Mouse (Mus musculus) frontal cortex, postnatal 14 days (tissue): ENCODE data around the gene Lig1.

Experiments
- DNase-seq, 2 experiments: peaks; one replicate each; pipeline ENCODE4 v3.0.0; 2022; ENCODE audit warnings: low spot score in 2 of 2

Lig1 gene

DNA sequence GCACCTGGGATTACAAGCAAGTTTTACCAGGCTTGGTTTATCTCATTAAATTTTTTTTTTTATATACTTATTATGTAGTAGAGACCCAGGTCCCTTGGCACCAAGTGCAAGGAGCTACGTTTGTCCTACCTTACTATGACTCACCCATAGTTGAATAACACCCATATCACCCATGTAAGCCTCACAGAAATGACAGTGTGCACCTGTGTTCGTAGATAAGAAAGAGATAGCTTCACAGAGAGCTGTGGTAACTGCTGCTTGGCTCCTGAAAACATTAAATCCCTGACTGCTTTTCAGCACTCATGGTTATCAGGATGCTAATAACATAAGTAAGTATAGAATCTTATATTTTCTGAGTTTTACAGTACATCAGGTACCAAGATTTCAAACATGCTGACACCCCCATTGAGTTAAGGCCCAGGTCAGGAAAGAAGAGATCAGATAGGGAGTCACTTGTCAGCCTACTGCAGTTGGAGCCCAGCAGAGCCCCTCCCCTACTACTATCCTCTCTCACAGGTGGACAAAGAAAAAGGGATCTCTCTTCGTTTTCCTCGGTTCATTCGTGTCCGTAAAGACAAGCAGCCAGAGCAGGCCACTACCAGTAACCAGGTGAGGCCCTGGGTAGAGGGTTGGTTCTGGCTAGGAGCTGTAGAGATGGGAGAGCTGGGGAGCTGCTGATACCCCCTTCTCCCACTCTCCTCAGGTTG, 33.6 kb downstream of the Lig1 start:
- DNase-seq: no peak

DNA sequence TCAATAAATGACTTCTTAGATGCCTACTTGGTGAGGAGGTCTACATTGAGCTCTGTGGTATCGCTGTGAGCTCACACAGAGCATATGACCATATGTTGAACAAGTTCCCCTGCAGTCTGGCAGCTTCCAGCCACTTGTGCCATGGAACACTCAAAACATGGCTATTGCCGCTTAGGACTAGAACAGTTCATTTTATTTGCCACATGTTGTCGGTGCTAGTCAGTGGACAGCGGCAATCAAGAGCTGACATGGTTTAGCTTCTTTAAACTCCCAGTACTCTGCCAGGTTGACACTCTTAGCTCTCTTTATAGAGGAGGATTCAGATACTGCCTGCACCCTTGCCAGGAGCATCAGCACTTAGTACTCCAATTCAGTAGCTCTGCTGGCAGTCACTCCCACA, 34.3 kb downstream of the Lig1 start:
- no peak for DNase-seq

DNA sequence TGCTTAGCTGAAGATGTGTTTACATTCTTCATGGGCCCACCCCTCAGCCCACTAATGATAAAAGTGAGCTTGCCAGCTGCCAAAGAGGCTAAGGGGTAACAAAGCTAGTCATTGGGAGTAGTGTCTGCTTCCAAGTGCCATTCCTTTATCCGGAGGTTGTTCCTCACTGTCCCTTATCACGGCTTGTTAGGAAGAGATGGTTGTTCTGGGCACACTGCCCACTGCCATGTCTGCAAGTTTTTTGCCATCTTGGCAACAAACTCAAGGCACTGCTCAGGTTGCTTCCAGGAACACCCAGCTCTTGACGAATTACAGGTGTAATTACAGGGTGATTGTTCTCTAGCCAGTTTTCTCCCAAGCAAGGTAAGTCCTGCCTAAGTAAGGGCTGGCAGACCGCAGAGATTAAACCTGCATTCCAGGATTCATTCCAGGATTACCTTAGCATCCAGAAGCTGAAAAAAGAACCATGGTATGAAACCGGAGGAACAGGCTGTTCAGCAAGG, 37.1 kb downstream of the Lig1 start:
- no peak for DNase-seq

DNA sequence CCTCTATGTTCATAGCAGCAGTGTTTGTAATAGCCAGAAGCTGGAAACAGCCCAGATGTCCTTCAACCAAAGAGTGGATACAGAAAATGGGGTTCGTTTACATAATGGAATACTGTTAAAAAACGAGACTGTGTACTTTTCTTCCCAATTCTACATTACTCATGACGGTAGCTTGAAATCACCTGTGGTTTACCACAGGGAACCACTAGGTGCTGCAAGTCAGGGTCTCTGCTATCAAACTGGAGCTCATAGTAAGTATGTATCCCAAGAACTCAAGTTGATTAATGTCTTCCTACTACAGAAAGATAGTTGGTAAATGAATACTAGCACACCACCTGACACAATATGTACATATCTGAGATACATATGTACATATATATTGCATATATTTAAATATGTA, 44.3 kb downstream of the Lig1 start:
- DNase-seq: no peak

DNA sequence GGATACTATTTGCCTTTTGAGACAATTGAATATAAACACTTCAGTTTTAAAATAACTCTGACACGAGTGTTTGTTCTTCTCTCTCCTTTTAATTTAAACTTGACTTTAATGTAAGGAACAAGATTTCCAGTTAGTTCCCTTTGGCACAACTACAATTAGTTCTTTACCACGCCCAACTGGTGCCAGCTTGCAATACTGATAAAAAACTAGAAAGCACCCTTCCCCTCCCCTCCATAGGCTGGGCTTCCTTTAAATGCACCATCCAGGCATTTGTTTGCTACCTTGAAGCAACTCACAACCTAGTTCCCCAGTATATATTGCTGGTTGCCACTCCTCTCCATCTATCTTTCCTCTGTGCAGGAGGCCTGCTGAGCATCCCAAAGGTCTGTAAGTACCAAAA, 47.2 kb downstream of the Lig1 start, which contains the start of gene Pla2g4c:
Gene Pla2g4c (plus strand): TSS at position 340 of the 400 bp plus-strand sequence.
- DNase-seq: no peak

DNA sequence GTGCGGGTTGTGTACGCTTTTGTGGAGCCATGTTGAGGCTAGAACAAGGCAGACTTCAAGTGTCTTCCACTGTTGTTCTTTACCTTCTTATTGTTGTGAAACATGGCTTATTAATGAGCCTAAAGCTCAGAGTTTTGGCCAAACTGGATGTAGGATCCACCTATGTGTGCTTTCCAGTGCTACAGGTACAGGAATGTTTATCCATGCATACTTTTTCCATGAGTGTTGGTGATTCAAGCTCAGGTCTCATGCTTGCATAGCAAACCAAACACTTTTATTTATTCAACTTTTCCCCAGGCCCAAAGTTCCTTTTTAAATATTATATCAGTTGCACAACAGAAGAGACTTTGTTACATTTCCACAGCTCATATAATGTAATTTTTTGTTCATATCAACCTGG, 53.5 kb downstream of the Lig1 start:
- no peak for DNase-seq

DNA sequence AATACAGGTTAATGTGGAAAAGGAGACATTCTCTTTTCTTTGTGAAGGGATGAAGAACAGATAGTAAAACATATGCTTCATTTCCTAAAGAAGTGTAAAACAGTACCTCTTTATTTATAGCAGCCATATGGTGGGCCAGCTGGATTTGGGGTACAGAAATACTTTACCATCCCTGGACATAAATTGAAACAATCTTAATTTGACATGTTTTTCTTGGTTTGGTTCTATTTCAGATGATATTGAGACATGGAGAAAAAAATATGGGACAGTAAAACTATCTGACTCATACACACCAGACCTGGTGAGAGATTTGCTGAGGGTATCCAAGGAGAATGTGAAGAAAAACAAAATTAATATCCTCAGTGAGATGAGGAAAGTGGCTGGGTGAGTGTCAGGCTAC, 78.9 kb downstream of the Lig1 start:
- DNase-seq: peak in 1 of 2 experiments; percentile 18
